Mouse (Mus musculus): ENCODE results near the gene Rab23. TPM values are rescaled to one million over a fixed set of nuclear protein-coding genes. Genes with fewer than 3 reads are reported as not detected.
A peak's percentile ranks its signal among the peaks of the same experiment; 100 is the strongest.

Gene Rab23
- polyA plus RNA-seq (2014; fragmentation: Nextera tagmentation; extraction: Ambion mirVana): 21.3 and 24.5 TPM in 2 replicates

GRCm38 (mm10) chr1:33719733-33720225, at the start of gene Rab23:
TSS of gene Rab23 (plus strand) at chr1:33719887.
- peak within 1 kb of the TSS; percentile 54 for H3K4me2 ChIP-seq (ENCODE audit: low read depth, low read length)
- peak within 1 kb of the TSS; percentile 89 for H3K27ac ChIP-seq (replicated peaks; ENCODE audit: low read depth, low read length)
- 0% methylated on average over 35 of the region's 54 CpGs for WGBS
- peaks cover 8% of the 10 kb centered on the region for H3K4me1 ChIP-seq (ENCODE audit: control insufficient read depth, insufficient read depth, low read length)
- H3K27me3 ChIP-seq (replicated peaks; ENCODE audit: control insufficient read depth, insufficient read depth, low read length): no peaks in the 10 kb centered on the region
- DNase-seq (ENCODE audit: low spot score) (peak; percentile 93), ATAC-seq (ENCODE audit: low read depth) (peak; percentile 97)
- peaks cover 30% of the 10 kb centered on the region for H3K36me3 ChIP-seq (ENCODE audit: control insufficient read depth, insufficient read depth, low read length)
- peak within 1 kb of the TSS; percentile 76 for H3K4me3 ChIP-seq (ENCODE audit: low read depth, low read length)
- peak within 1 kb of the TSS; percentile 87 for H3K9ac ChIP-seq (ENCODE audit: low read depth, low read length)
- no peaks in the 10 kb centered on the region for H3K9me3 ChIP-seq (ENCODE audit: control insufficient read depth, low read length)

GRCm38 (mm10) chr1:33670164-33670616, 49.5 kb upstream of the Rab23 start:
- ATAC-seq (ENCODE audit: low read depth) (peak; percentile 56), DNase-seq (ENCODE audit: low spot score) (peak; percentile 87)
- Histone ChIP-seq H3K27ac (replicated peaks; ENCODE audit: low read depth, low read length) (peak overlapping the region; percentile 85), H3K4me2 (ENCODE audit: low read depth, low read length) (peak overlapping the region; percentile 80), H3K4me1 (ENCODE audit: control insufficient read depth, insufficient read depth, low read length) (no peaks in the 10 kb centered on the region), H3K27me3 (replicated peaks; ENCODE audit: control insufficient read depth, insufficient read depth, low read length) (no peaks in the 10 kb centered on the region), H3K9me3 (ENCODE audit: control insufficient read depth, low read length) (no peaks in the 10 kb centered on the region), H3K4me3 (ENCODE audit: low read depth, low read length) (peak overlapping the region; percentile 65), H3K36me3 (ENCODE audit: control insufficient read depth, insufficient read depth, low read length) (peaks cover 17% of the 10 kb centered on the region), H3K9ac (ENCODE audit: low read depth, low read length) (peak overlapping the region; percentile 77)
- WGBS: under 1% methylated on average over 37 of the region's 37 CpGs

DNA sequence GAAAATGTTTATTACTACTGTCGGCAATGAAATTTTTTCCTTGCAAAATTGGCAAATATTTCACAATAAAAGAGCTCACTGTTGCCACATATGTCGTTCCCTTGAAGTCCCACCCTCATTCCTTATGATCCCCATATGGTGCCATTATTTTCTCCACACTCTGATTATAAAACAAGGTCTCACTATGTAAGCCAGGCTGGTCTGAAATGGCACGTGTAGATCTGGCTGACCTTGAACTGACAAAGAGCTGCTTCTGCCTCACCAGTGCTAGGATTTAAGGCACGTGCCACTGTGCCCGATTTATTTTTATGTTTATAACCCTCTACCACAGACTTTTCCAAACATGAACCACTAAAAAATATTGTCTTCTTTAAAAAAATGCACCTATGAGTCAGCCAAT, 48.2 kb upstream of the Rab23 start:
- Histone ChIP-seq H3K9me3 (ENCODE audit: control insufficient read depth, low read length) (no peaks in the 10 kb centered on the region), H3K36me3 (ENCODE audit: control insufficient read depth, insufficient read depth, low read length) (peaks cover 8% of the 10 kb centered on the region; the same call in 1 of the 2 replicates), H3K4me2 (ENCODE audit: low read depth, low read length) (no peak overlapping the region), H3K27me3 (replicated peaks; ENCODE audit: control insufficient read depth, insufficient read depth, low read length) (no peaks in the 10 kb centered on the region), H3K4me1 (ENCODE audit: control insufficient read depth, insufficient read depth, low read length) (no peaks in the 10 kb centered on the region), H3K9ac (ENCODE audit: low read depth, low read length) (no peak overlapping the region), H3K27ac (replicated peaks; ENCODE audit: low read depth, low read length) (no peak overlapping the region), H3K4me3 (ENCODE audit: low read depth, low read length) (no peak overlapping the region)
- no peak for DNase-seq (ENCODE audit: low spot score)
- ATAC-seq (ENCODE audit: low read depth): no peak
- 63% methylated on average over 5 of the region's 5 CpGs for WGBS

DNA sequence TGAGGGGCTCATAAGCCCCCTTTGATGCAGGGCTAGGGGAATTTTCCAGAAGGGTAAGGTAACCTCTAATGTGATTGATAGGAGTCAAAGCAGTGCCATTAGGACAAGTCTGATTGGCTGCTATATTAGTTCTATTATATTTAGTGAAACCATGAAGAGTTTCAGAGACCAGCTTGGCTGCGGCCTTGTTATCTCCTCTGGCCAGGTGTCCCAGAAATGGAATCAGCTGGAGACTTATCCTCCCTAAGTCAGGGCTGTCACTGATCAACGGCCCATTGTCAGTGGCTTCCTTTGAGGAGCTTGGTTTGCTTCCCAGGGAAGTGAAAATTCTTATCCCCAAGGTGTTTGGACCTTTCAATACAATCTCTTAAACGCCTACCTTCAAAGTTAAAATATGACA, 47.6 kb upstream of the Rab23 start:
- no peak for ATAC-seq (ENCODE audit: low read depth)
- no peaks in the 10 kb centered on the region for H3K4me1 ChIP-seq (ENCODE audit: control insufficient read depth, insufficient read depth, low read length)
- no peaks in the 10 kb centered on the region for H3K9me3 ChIP-seq (ENCODE audit: control insufficient read depth, low read length)
- no peak for DNase-seq (ENCODE audit: low spot score)
- H3K4me2 ChIP-seq (ENCODE audit: low read depth, low read length): no peak overlapping the region
- H3K9ac ChIP-seq (ENCODE audit: low read depth, low read length): no peak overlapping the region
- H3K27ac ChIP-seq (replicated peaks; ENCODE audit: low read depth, low read length): no peak overlapping the region
- 0 out of 2 replicates have a peak, but pooled peaks cover 1% of the 10 kb centered on the region for H3K36me3 ChIP-seq (ENCODE audit: control insufficient read depth, insufficient read depth, low read length)
- H3K27me3 ChIP-seq (replicated peaks; ENCODE audit: control insufficient read depth, insufficient read depth, low read length): no peaks in the 10 kb centered on the region
- H3K4me3 ChIP-seq (ENCODE audit: low read depth, low read length): no peak overlapping the region
- WGBS: 71% methylated on average over 3 of the region's 3 CpGs

DNA sequence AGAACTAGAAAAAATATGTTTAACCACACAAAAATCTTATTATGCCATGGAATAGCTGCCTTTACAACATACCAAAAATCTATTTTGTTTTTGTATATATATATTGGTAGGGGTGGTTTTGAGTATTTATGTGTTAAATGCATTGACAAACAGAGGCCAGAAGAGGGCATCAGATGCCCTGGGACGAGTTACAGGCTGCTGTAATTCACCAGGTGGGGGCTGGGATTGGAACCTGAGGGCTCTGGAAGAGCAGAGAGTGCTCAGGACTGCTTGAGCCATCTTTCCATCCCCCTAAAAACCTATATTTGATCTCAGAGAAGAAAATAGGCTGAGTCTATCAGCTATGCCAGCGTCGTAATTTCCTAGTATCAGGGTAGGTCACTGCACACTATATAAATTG, 47.2 kb upstream of the Rab23 start:
- Histone ChIP-seq H3K27me3 (replicated peaks; ENCODE audit: control insufficient read depth, insufficient read depth, low read length) (no peaks in the 10 kb centered on the region), H3K9me3 (ENCODE audit: control insufficient read depth, low read length) (no peaks in the 10 kb centered on the region), H3K27ac (replicated peaks; ENCODE audit: low read depth, low read length) (no peak overlapping the region), H3K4me3 (ENCODE audit: low read depth, low read length) (no peak overlapping the region), H3K9ac (ENCODE audit: low read depth, low read length) (no peak overlapping the region), H3K36me3 (ENCODE audit: control insufficient read depth, insufficient read depth, low read length) (no peaks in the 10 kb centered on the region), H3K4me2 (ENCODE audit: low read depth, low read length) (no peak overlapping the region), H3K4me1 (ENCODE audit: control insufficient read depth, insufficient read depth, low read length) (no peaks in the 10 kb centered on the region)
- DNase-seq (ENCODE audit: low spot score): peak; percentile 62
- 21% methylated on average over 3 of the region's 3 CpGs for WGBS
- ATAC-seq (ENCODE audit: low read depth): no peak

GRCm38 (mm10) chr1:33673158-33673960, 46.3 kb upstream of the Rab23 start:
- Histone ChIP-seq H3K27ac (replicated peaks; ENCODE audit: low read depth, low read length) (no peak overlapping the region), H3K4me3 (ENCODE audit: low read depth, low read length) (no peak overlapping the region), H3K9ac (ENCODE audit: low read depth, low read length) (0 out of 2 replicates have a peak overlapping the region, but pooled peaks have one; percentile 14), H3K4me1 (ENCODE audit: control insufficient read depth, insufficient read depth, low read length) (no peaks in the 10 kb centered on the region), H3K36me3 (ENCODE audit: control insufficient read depth, insufficient read depth, low read length) (no peaks in the 10 kb centered on the region), H3K9me3 (ENCODE audit: control insufficient read depth, low read length) (no peaks in the 10 kb centered on the region), H3K4me2 (ENCODE audit: low read depth, low read length) (no peak overlapping the region), H3K27me3 (replicated peaks; ENCODE audit: control insufficient read depth, insufficient read depth, low read length) (no peaks in the 10 kb centered on the region)
- WGBS: 53% methylated on average over 17 of the region's 17 CpGs
- DNase-seq (ENCODE audit: low spot score) (no peak), ATAC-seq (ENCODE audit: low read depth) (no peak)

GRCm38 (mm10) chr1:33680435-33680834, 39.3 kb upstream of the Rab23 start:
- H3K4me1 ChIP-seq (ENCODE audit: control insufficient read depth, insufficient read depth, low read length): no peaks in the 10 kb centered on the region
- no peak overlapping the region for H3K4me3 ChIP-seq (ENCODE audit: low read depth, low read length)
- no peak for DNase-seq (ENCODE audit: low spot score)
- H3K9ac ChIP-seq (ENCODE audit: low read depth, low read length): no peak overlapping the region
- no peaks in the 10 kb centered on the region for H3K27me3 ChIP-seq (replicated peaks; ENCODE audit: control insufficient read depth, insufficient read depth, low read length)
- no peak overlapping the region for H3K4me2 ChIP-seq (ENCODE audit: low read depth, low read length)
- WGBS: 80% methylated on average over 1 of the region's 4 CpGs
- no peak overlapping the region for H3K27ac ChIP-seq (replicated peaks; ENCODE audit: low read depth, low read length)
- ATAC-seq (ENCODE audit: low read depth): no peak
- H3K9me3 ChIP-seq (ENCODE audit: control insufficient read depth, low read length): no peaks in the 10 kb centered on the region; the same call in 1 of the 2 replicates
- no peaks in the 10 kb centered on the region for H3K36me3 ChIP-seq (ENCODE audit: control insufficient read depth, insufficient read depth, low read length)

GRCm38 (mm10) chr1:33680890-33681289, 38.8 kb upstream of the Rab23 start:
- no peak for DNase-seq (ENCODE audit: low spot score)
- Histone ChIP-seq H3K9me3 (ENCODE audit: control insufficient read depth, low read length) (no peaks in the 10 kb centered on the region; the same call in 1 of the 2 replicates), H3K27ac (replicated peaks; ENCODE audit: low read depth, low read length) (no peak overlapping the region), H3K36me3 (ENCODE audit: control insufficient read depth, insufficient read depth, low read length) (no peaks in the 10 kb centered on the region), H3K4me2 (ENCODE audit: low read depth, low read length) (no peak overlapping the region), H3K9ac (ENCODE audit: low read depth, low read length) (no peak overlapping the region), H3K4me3 (ENCODE audit: low read depth, low read length) (no peak overlapping the region), H3K4me1 (ENCODE audit: control insufficient read depth, insufficient read depth, low read length) (no peaks in the 10 kb centered on the region), H3K27me3 (replicated peaks; ENCODE audit: control insufficient read depth, insufficient read depth, low read length) (no peaks in the 10 kb centered on the region)
- no peak for ATAC-seq (ENCODE audit: low read depth)
- WGBS: 83% methylated on average over 7 of the region's 7 CpGs

Data from embryonic facial prominence, embryonic 14.5 days (tissue).